Mouse (Mus musculus) liver, embryonic 13.5 days (tissue): ENCODE data around the gene Brd1. TPM values are rescaled to one million over a fixed set of nuclear protein-coding genes. Genes with fewer than 3 reads are reported as not detected.
A peak's percentile ranks its signal among the peaks of the same experiment; 100 is the strongest.

Experiments used
- ATAC-seq: fragments of 200-750 bp; cut with Nextera tagmentation; 2 replicates; pipeline ENCODE4 v1.8.0; 2017; ENCODE audit warnings: low read depth, mild to moderate bottlenecking, moderate number of reproducible peaks, moderate library complexity
- DNase-seq: peaks from one replicate; pipeline ENCODE4 v3.0.0; 2022
- H3K27ac ChIP-seq: fragments of 300-500 bp; sonication (generic); 2 replicates; pipeline ENCODE4 v1.5.1; 2015; ENCODE audit warnings: moderate library complexity, mild to moderate bottlenecking, inconsistent platforms
- H3K27me3 ChIP-seq: fragments of 300-500 bp; sonication (generic); 2 replicates; pipeline ENCODE4 v1.6.1; 2015; ENCODE audit warnings: mild to moderate bottlenecking, inconsistent platforms
- H3K36me3 ChIP-seq: fragments of 300-500 bp; sonication (generic); 2 replicates; pipeline ENCODE4 v1.6.1; 2015; ENCODE audit warnings: mild to moderate bottlenecking, inconsistent platforms
- H3K4me1 ChIP-seq: fragments of 300-500 bp; sonication (generic); replicated peaks from 2 replicates; pipeline ENCODE4 v1.6.1; 2015; ENCODE audit warnings: inconsistent platforms
- H3K4me2 ChIP-seq: fragments of 300-500 bp; sonication (generic); 2 replicates; pipeline ENCODE4 v1.6.1; 2015; ENCODE audit warnings: inconsistent platforms, mild to moderate bottlenecking, moderate library complexity
- H3K4me3 ChIP-seq: fragments of 300-500 bp; sonication (generic); replicated peaks from 2 replicates; pipeline ENCODE4 v1.5.1; 2015; ENCODE audit warnings: mild to moderate bottlenecking, inconsistent platforms
- H3K9ac ChIP-seq: fragments of 300-500 bp; sonication (generic); 2 replicates; pipeline ENCODE4 v1.6.1; 2015; ENCODE audit warnings: mild to moderate bottlenecking, inconsistent platforms
- H3K9me3 ChIP-seq: fragments of 300-500 bp; sonication (generic); replicated peaks from 2 replicates; pipeline ENCODE4 v1.6.1; 2016; ENCODE audit warnings: inconsistent platforms
- WGBS: fragments of 180-500 bp; shearing (Covaris S2); methylation state at CpG from one replicate; pipeline ENCODE4 v1.1.7; 2015; ENCODE audit not compliant: insufficient replicate concordance; 5-methylcytosine and 5-hydroxymethylcytosine counted together
- polyA plus RNA-seq: library from polyadenylated mRNA; unstranded; fragments of >200 nt; fragmentation: Nextera tagmentation; extraction: Ambion mirVana; gene quantifications from 2 replicates; pipeline ENCODE4 v1.2.1, GENCODE M21; 2015

The Brd1 gene
- polyA plus RNA-seq, 1 experiment from 2014 or later = 6.0 TPM

GRCm38 (mm10) chr15:88680931-88681330 lies 53.1 kb downstream of the Brd1 start:
- ATAC-seq (no peak), DNase-seq (no peak)
- no peak overlapping the region for H3K4me2 ChIP-seq
- H3K27me3 ChIP-seq = no peaks in the 10 kb centered on the region
- no peak overlapping the region for H3K27ac ChIP-seq
- no peak overlapping the region for H3K4me3 ChIP-seq
- no peaks in the 10 kb centered on the region for H3K4me1 ChIP-seq
- no peaks in the 10 kb centered on the region for H3K9me3 ChIP-seq
- H3K36me3 ChIP-seq = peaks cover 10% of the 10 kb centered on the region
- 53% methylated on average over 5 of the region's 5 CpGs for WGBS
- H3K9ac ChIP-seq = no peak overlapping the region

DNA sequence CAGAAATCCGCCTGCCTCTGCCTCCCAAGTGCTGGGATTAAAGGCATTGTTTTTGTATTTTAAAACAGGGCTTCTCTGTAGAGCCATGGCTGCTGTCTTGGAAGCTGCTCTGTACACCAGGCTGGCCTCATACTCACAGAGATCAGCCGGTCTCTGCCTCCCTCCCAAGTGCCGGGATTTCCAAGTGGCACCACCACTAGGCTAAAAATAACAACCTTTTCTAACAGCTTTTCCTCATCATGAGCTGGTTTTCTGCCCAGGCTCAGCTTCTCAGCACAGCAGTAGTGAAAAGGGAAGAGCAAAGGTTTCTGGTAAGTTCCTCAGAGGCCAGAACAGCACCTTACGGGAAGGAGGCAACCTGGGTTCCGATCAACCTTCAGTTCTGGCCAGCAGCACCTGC lies 56.5 kb downstream of the Brd1 start:
- Histone ChIP-seq H3K27me3 (no peaks in the 10 kb centered on the region), H3K27ac (no peak overlapping the region), H3K9ac (no peak overlapping the region), H3K4me3 (no peak overlapping the region), H3K4me1 (no peaks in the 10 kb centered on the region), H3K9me3 (no peaks in the 10 kb centered on the region), H3K36me3 (no peaks in the 10 kb centered on the region), H3K4me2 (no peak overlapping the region)
- DNase-seq (no peak), ATAC-seq (no peak)
- 71% methylated on average over 5 of the region's 5 CpGs for WGBS

- no peak for DNase-seq
- ATAC-seq = no peak
- Histone ChIP-seq H3K27me3 (no peaks in the 10 kb centered on the region), H3K4me1 (no peaks in the 10 kb centered on the region), H3K9ac (no peak overlapping the region), H3K36me3 (no peaks in the 10 kb centered on the region), H3K4me2 (no peak overlapping the region), H3K4me3 (no peak overlapping the region), H3K9me3 (no peaks in the 10 kb centered on the region), H3K27ac (no peak overlapping the region)
- 73% methylated on average over 5 of the region's 5 CpGs for WGBS
These were observed 58.0 kb downstream of the Brd1 start for GRCm38 (mm10) chr15:88675998-88676397.

DNA sequence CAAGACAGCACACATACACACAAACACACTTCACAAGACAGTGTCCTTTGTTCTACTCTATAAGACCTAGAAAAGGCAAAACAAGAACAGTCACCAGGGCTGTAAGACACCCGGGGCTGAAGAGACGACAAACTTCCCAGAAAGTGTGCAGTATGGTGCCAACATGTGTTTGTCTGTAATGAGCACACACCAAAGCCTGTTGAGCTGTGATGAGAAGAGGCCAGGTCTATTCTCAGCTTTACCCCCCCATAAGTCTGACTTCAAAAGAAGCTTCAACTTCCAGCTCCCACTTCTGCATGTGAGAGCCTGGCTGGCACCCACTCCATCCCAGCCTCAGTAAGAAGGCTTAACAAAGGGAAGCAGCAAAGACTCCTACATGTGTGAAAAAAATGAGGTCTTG lies 65.3 kb downstream of the Brd1 start:
- no peak overlapping the region for H3K4me3 ChIP-seq
- H3K9me3 ChIP-seq = no peaks in the 10 kb centered on the region
- WGBS = 70% methylated on average over 2 of the region's 2 CpGs
- no peaks in the 10 kb centered on the region for H3K27me3 ChIP-seq
- no peak for ATAC-seq
- H3K4me1 ChIP-seq = no peaks in the 10 kb centered on the region
- H3K4me2 ChIP-seq = no peak overlapping the region
- no peaks in the 10 kb centered on the region for H3K36me3 ChIP-seq
- H3K27ac ChIP-seq = no peak overlapping the region
- no peak overlapping the region for H3K9ac ChIP-seq
- no peak for DNase-seq

- Histone ChIP-seq H3K9ac (no peak overlapping the region), H3K4me3 (no peak overlapping the region), H3K27ac (no peak overlapping the region), H3K36me3 (no peaks in the 10 kb centered on the region), H3K27me3 (no peaks in the 10 kb centered on the region), H3K9me3 (no peaks in the 10 kb centered on the region), H3K4me1 (no peaks in the 10 kb centered on the region), H3K4me2 (no peak overlapping the region)
- 57% methylated on average over 3 of the region's 3 CpGs for WGBS
- DNase-seq (no peak), ATAC-seq (no peak)
These were observed 66.4 kb downstream of the Brd1 start for GRCm38 (mm10) chr15:88667653-88668052.

- Histone ChIP-seq H3K4me1 (peaks cover 2% of the 10 kb centered on the region; the same call in 1 of the 2 replicates), H3K27me3 (no peaks in the 10 kb centered on the region), H3K36me3 (no peaks in the 10 kb centered on the region), H3K9me3 (no peaks in the 10 kb centered on the region), H3K9ac (no peak overlapping the region), H3K4me3 (no peak overlapping the region), H3K4me2 (no peak overlapping the region), H3K27ac (no peak overlapping the region)
- ATAC-seq (no peak), DNase-seq (no peak)
- 52% methylated on average over 4 of the region's 4 CpGs for WGBS
These were observed 68.2 kb downstream of the Brd1 start for GRCm38 (mm10) chr15:88665846-88666245.

DNA sequence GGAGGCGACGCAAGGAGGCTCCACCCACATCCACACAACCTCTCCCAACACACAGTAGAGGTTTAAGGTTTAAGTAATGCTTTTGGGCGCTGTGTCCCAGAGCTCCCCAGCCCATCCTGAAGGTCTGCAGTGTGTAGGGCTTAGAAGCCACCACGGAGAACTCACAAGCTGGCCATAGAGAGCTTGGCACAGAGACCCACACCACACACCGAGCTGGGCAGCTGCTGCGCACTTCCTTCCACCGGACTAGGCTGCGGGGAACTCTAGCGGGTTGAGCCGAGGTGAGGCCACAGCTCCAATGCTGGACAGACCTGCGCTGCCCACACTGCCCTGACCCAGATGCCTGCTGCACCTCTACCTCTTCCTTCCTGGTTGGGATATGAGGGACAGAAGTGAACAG lies 71.0 kb downstream of the Brd1 start:
- 42% methylated on average over 11 of the region's 11 CpGs for WGBS
- peaks cover 2% of the 10 kb centered on the region; the same call in 1 of the 2 replicates for H3K4me1 ChIP-seq
- no peak overlapping the region for H3K4me2 ChIP-seq
- H3K27me3 ChIP-seq = no peaks in the 10 kb centered on the region
- no peaks in the 10 kb centered on the region for H3K9me3 ChIP-seq
- ATAC-seq = no peak
- no peak overlapping the region for H3K4me3 ChIP-seq
- DNase-seq = no peak
- H3K27ac ChIP-seq = no peak overlapping the region
- H3K36me3 ChIP-seq = no peaks in the 10 kb centered on the region
- H3K9ac ChIP-seq = no peak overlapping the region

DNA sequence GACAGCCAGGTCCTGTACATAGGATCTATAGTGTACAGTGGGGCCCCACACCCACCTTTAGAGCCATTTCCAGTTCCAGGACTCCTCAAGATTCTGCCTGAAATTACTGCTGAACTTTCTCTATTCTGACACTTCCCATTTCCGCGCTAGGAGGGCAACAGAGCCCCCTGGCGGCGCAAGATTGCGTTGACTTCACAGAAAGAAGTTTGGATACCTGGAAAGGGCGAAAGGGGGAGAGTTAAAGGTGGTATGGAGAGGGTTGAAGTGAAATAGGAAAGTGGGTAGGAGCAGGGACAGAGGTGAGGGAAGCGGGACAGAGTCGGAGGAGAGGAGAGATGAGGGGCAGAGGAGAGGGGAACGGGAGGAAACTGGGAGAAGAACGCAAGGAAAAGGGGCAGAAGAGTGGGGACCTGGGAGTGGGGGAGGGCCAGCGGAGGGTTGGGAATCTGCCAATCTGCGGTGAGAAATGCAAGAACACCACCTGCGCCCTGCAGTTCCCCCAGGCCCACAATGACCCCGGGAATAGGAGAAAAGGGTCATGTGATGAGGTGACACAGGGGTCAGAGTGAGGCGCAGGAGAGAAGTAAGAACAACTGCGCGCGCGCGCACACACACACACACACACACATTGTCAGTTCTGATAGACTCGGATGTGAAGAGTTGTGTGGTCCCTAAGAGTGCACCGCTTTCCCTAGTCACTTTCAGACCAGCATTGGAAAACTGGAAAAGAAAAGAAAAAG lies 71.8 kb downstream of the Brd1 start:
- WGBS = 9% methylated on average over 22 of the region's 22 CpGs
- H3K4me2 ChIP-seq = 0 out of 2 replicates have a peak overlapping the region, but pooled peaks have one; percentile 10

DNA sequence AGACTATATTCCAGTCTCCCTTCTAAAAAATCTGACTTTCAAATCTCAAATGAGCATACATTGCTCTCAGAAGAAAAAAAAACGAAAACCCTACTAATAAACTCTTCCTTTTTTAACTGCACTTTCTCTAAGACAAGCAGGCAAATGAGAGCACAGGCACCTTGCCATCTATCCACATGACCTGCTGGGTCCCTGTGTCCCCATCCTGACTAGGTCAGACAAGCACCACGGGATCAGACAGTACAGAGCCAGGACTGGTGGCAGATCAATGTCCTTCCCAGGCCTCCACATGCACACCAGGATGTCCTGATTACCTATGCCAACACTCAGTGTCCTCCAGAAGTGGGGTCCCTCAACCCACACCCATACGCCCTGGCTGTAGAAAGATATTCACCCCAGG lies 72.4 kb downstream of the Brd1 start:
- Histone ChIP-seq H3K27me3 (no peaks in the 10 kb centered on the region), H3K36me3 (no peaks in the 10 kb centered on the region), H3K27ac (no peak overlapping the region), H3K9me3 (no peaks in the 10 kb centered on the region), H3K4me1 (peaks cover 2% of the 10 kb centered on the region; the same call in 1 of the 2 replicates), H3K9ac (no peak overlapping the region), H3K4me2 (no peak overlapping the region), H3K4me3 (no peak overlapping the region)
- 45% methylated on average over 3 of the region's 3 CpGs for WGBS
- ATAC-seq (no peak), DNase-seq (no peak)

More for the DNA sequence above, 71.8 kb downstream of the Brd1 start:
- Histone ChIP-seq H3K9ac (no peak overlapping the region), H3K9me3 (no peaks in the 10 kb centered on the region), H3K27ac (no peak overlapping the region), H3K36me3 (no peaks in the 10 kb centered on the region), H3K4me1 (peaks cover 2% of the 10 kb centered on the region; the same call in 1 of the 2 replicates), H3K4me3 (no peak overlapping the region), H3K27me3 (no peaks in the 10 kb centered on the region)
- ATAC-seq = no peak
- no peak for DNase-seq

- H3K9ac ChIP-seq = no peak overlapping the region
- H3K4me1 ChIP-seq = no peaks in the 10 kb centered on the region
- H3K36me3 ChIP-seq = no peaks in the 10 kb centered on the region
- no peak overlapping the region for H3K4me3 ChIP-seq
- no peak for DNase-seq
- 38% methylated on average over 5 of the region's 5 CpGs for WGBS
- no peaks in the 10 kb centered on the region for H3K27me3 ChIP-seq
- no peak overlapping the region for H3K27ac ChIP-seq
- no peak overlapping the region for H3K4me2 ChIP-seq
- H3K9me3 ChIP-seq = no peaks in the 10 kb centered on the region
- no peak for ATAC-seq
These were observed 82.0 kb downstream of the Brd1 start for GRCm38 (mm10) chr15:88652006-88652405.

DNA sequence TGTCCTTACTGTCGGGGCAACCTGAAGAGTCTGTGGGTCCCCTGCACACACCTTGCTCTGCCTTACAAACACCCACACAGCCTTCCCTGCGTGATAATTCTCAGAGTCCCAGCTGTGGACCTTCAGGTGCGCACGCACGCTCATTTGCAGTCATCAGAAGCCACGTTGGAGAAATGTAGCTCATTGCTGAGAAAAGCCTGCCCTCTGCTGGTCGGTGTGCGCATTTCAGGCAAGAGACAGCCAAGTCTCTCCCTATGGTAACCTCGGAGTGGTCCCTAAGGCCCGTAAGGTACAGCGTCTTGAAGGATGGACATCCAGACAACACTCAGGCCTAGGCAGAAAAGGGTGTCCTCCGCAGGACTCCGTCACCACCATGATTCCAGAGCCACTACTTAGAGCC lies 83.0 kb downstream of the Brd1 start:
- ATAC-seq (no peak), DNase-seq (peak; percentile 15)
- Histone ChIP-seq H3K27ac (no peak overlapping the region), H3K27me3 (no peaks in the 10 kb centered on the region), H3K9ac (no peak overlapping the region), H3K36me3 (no peaks in the 10 kb centered on the region), H3K4me3 (no peak overlapping the region), H3K4me2 (no peak overlapping the region), H3K9me3 (no peaks in the 10 kb centered on the region), H3K4me1 (no peaks in the 10 kb centered on the region)
- WGBS = 22% methylated on average over 13 of the region's 13 CpGs
